Mouse (Mus musculus) ES-E14 (cell line): Measurements from ENCODE around the gene Mafg.

Experiments used
- CHD2 ChIP-seq: IDR thresholded peaks from 2 replicates; pipeline ENCODE4 v1.6.1; 2014; ENCODE audit warnings: mild to moderate bottlenecking, low read depth, low read length, inconsistent platforms
- MAFK ChIP-seq: IDR thresholded peaks from 2 replicates; pipeline ENCODE4 v1.6.1; 2014; ENCODE audit warnings: mild to moderate bottlenecking, low read depth, low read length, inconsistent platforms; ENCODE audit not compliant: insufficient read depth
- ZC3H11A ChIP-seq: IDR thresholded peaks from 2 replicates; pipeline ENCODE4 v1.6.1; 2012; ENCODE audit warnings: low read depth, mild to moderate bottlenecking, inconsistent platforms, low read length, borderline replicate concordance

DNA sequence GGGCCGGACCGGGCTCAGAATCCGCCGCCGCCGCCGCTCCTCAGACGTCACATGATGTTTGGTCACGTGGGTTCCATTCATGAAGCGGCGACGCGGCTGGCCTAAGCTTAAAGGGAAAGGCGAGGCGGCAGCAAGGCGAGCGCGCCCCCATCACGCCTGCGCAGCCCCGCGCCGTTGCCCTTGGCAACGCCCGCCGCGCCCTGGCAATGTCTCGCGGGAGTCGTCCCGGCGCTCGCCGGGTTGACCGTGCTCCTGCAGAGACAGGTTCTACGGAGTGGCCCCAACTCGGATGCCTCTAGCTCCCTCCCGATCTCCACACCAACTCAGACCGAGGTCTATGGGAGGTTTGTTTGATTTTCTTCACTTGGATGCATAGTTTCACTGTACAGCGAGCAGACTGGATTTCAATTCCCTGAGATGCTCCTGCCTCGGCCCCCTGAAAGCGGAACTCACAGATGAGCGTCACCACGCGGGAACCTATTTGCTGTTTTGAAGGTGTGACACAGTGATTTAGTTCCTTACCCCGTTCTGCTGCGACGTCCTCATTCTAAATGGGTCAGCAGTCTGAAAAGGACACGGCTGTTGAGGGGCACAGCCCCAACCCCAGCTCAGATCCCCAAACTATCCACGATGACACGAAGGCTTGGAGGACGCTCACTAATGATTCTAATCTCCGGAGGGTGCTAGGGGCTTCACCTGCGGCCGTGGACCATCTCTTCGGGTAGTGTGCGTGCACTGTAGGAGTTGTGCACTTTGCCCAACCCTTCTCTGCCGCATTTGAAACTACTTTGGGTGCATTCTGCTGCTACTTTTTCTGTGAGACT is at the start of gene Mafg:
- TF ChIP-seq CHD2 (peak; percentile 94), MAFK (no peak), ZC3H11A (no peak)
